Mouse (Mus musculus) Muller cell, postnatal 12 days (primary cell): ENCODE data around the gene Gale.
A peak's percentile ranks its signal among the peaks of the same experiment; 100 is the strongest.

Experiments
- DNase-seq: peaks from one replicate; pipeline ENCODE4 v3.0.0-alpha.2; 2015; ENCODE audit errors: inconsistent ontology term

Gene Gale

GRCm38 (mm10) chr4:135943389-135943788 lies 20.1 kb upstream of the Gale start:
- DNase-seq: no peak

GRCm38 (mm10) chr4:135945706-135946105 lies 17.8 kb upstream of the Gale start:
- no peak for DNase-seq

- peak; percentile 96 for DNase-seq
These were observed 17.3 kb upstream of the Gale start, which contains the start of gene Hmgcl for GRCm38 (mm10) chr4:135946278-135946658. Hmgcl (plus strand) TSS chr4:135946448.

- peak; percentile 86 for DNase-seq
These were observed 16.7 kb upstream of the Gale start for GRCm38 (mm10) chr4:135946659-135947301.

GRCm38 (mm10) chr4:135948142-135948541 lies 15.4 kb upstream of the Gale start:
- DNase-seq: no peak

GRCm38 (mm10) chr4:135949475-135949874 lies 14.1 kb upstream of the Gale start:
- no peak for DNase-seq

- peak; percentile 92 for DNase-seq
These were observed 13.6 kb upstream of the Gale start for GRCm38 (mm10) chr4:135949911-135950310.

- DNase-seq: no peak
These were observed 13.2 kb upstream of the Gale start for GRCm38 (mm10) chr4:135950365-135950764.

GRCm38 (mm10) chr4:135951505-135951904 lies 12.0 kb upstream of the Gale start:
- no peak for DNase-seq

- no peak for DNase-seq
These were observed 10.3 kb upstream of the Gale start for GRCm38 (mm10) chr4:135953179-135953578.

- peak; percentile 37 for DNase-seq
These were observed 9.3 kb upstream of the Gale start for GRCm38 (mm10) chr4:135954241-135954640.

GRCm38 (mm10) chr4:135955886-135956285 lies 7.6 kb upstream of the Gale start:
- no peak for DNase-seq

GRCm38 (mm10) chr4:135958354-135958753 lies 5.2 kb upstream of the Gale start:
- no peak for DNase-seq

- DNase-seq: peak; percentile 88
These were observed 2.8 kb upstream of the Gale start for GRCm38 (mm10) chr4:135960717-135961116.

GRCm38 (mm10) chr4:135961709-135962108 lies 1.8 kb upstream of the Gale start:
- no peak for DNase-seq

GRCm38 (mm10) chr4:135962198-135962597 lies 1.3 kb upstream of the Gale start:
- DNase-seq: no peak

GRCm38 (mm10) chr4:135962946-135963345 lies 581 bp upstream of the Gale start:
- peak; percentile 59 for DNase-seq

GRCm38 (mm10) chr4:135964426-135964825 lies 899 bp downstream of the Gale start:
- DNase-seq: peak; percentile 78

GRCm38 (mm10) chr4:135965113-135965512 lies 1.6 kb downstream of the Gale start:
- no peak for DNase-seq

GRCm38 (mm10) chr4:135966283-135966682 lies 2.8 kb downstream of the Gale start:
- DNase-seq: no peak

- no peak for DNase-seq
These were observed 3.7 kb downstream of the Gale start for GRCm38 (mm10) chr4:135967086-135967760.

GRCm38 (mm10) chr4:135968271-135968869 lies 4.8 kb downstream of the Gale start:
- no peak for DNase-seq
